Mouse (Mus musculus) myocyte (in vitro differentiated cells): ENCODE data around the gene Prkra.

Experiments used
- E2F4 ChIP-seq: IDR thresholded peaks from one replicate; pipeline ENCODE4 v1.6.1; 2011; ENCODE audit warnings: mild to moderate bottlenecking, control low read depth, moderate library complexity; ENCODE audit not compliant: insufficient read depth
- MAX ChIP-seq: IDR thresholded peaks from one replicate; pipeline ENCODE4 v1.6.1; 2011; ENCODE audit warnings: low read depth, mild to moderate bottlenecking, control low read depth
- MYOD1 ChIP-seq, 3 experiments: IDR thresholded peaks; one replicate each; pipeline ENCODE4 v1.6.1; 2011; ENCODE audit warnings: control low read depth in 2 of 3, low read depth in 2 of 3, mild to moderate bottlenecking in 2 of 3, moderate library complexity in 1 of 3; ENCODE audit not compliant: insufficient read length in 2 of 3, control insufficient read depth in 1 of 3
- MYOG ChIP-seq, 3 experiments: IDR thresholded peaks; one replicate each; pipeline ENCODE4 v1.6.1; 2011; ENCODE audit warnings: control low read depth in 2 of 3, low read depth in 2 of 3, mild to moderate bottlenecking in 2 of 3; ENCODE audit not compliant: insufficient read length in 2 of 3, control insufficient read depth in 1 of 3, insufficient read depth in 1 of 3
- POLR2A ChIP-seq: IDR thresholded peaks from one replicate; pipeline ENCODE4 v1.6.1; 2011; ENCODE audit warnings: low read depth, mild to moderate bottlenecking, control low read depth, moderate library complexity; ENCODE audit not compliant: insufficient read length
- POLR2AphosphoS2 ChIP-seq: IDR thresholded peaks from one replicate; pipeline ENCODE4 v1.6.1; 2011; ENCODE audit warnings: low read depth, control low read depth; ENCODE audit not compliant: insufficient read length
- REST ChIP-seq: IDR thresholded peaks from one replicate; pipeline ENCODE4 v1.6.1; 2011; ENCODE audit warnings: mild to moderate bottlenecking, control low read depth, moderate library complexity; ENCODE audit not compliant: insufficient read depth, insufficient read length
- SRF ChIP-seq: IDR thresholded peaks from one replicate; pipeline ENCODE4 v1.6.1; 2011; ENCODE audit warnings: low read depth; ENCODE audit not compliant: control insufficient read depth, insufficient read length
- TCF12 ChIP-seq: IDR thresholded peaks from one replicate; pipeline ENCODE4 v1.6.1; 2011; ENCODE audit warnings: mild to moderate bottlenecking, control low read depth; ENCODE audit not compliant: poor library complexity, insufficient read depth, severe bottlenecking
- USF1 ChIP-seq: IDR thresholded peaks from one replicate; pipeline ENCODE4 v1.6.1; 2011; ENCODE audit warnings: low read depth, mild to moderate bottlenecking, control low read depth, moderate library complexity

DNA sequence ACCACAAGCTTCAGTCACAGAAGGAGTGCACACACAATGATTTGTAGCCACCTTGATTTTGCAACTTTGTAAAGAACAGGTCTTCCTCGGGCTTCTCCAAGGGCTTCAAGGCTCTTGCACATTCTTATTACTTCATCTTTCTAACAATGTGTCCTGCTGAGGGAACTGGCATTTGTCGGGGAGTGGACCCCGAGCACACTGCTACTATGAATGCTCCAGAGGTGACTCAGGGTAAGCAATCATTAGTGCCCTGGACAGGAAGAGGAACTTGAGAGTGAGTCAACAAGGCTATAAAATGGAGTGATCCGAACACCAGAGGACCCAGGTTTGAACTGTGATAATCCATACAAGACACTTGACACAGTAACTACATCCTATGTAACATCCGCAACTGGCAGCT, 27.6 kb downstream of the Prkra start:
- TF ChIP-seq POLR2A (no peak), REST (no peak), MYOD1 (IDR thresholded peaks at IDR 0.05; ENCODE audit: control insufficient read depth in 1 of 3, insufficient read length in 2 of 3, low read depth in 2 of 3) (no peak), POLR2AphosphoS2 (no peak), E2F4 (no peak), SRF (no peak), MAX (no peak), TCF12 (no peak), USF1 (no peak), MYOG (IDR thresholded peaks at IDR 0.05; ENCODE audit: control insufficient read depth in 1 of 3, insufficient read depth in 1 of 3, insufficient read length in 2 of 3, low read depth in 2 of 3) (no peak)
